Mouse (Mus musculus) gastrocnemius, adult 18-20 months (tissue): Measurements from ENCODE around the gene Rsu1. TPM values are rescaled to one million over a fixed set of nuclear protein-coding genes. Genes with fewer than 3 reads are reported as not detected.
"Not testable (repeated sequence)": the region's sequence is repeated elsewhere in the genome, so short reads cannot be mapped to it uniquely, and the experiment has no call there.

Experiments used
- DNase-seq: peaks from one replicate; pipeline ENCODE4 v3.0.0; 2021; ENCODE audit warnings: low spot score
- total RNA-seq, 2 experiments: library from RNA; stranded (reverse); gene quantifications; 2 replicates each; pipeline ENCODE4 v1.2.3; 2021

The Rsu1 gene
- total RNA-seq, 2 experiments from 2014 or later: 29.2 to 30.5 TPM

GRCm38 (mm10) chr2:13226031-13226430 is 45.2 kb downstream of the Rsu1 start:
- DNase-seq: no peak

GRCm38 (mm10) chr2:13224546-13224945 is 46.7 kb downstream of the Rsu1 start:
- no peak for DNase-seq

- no peak for DNase-seq
Measured at GRCm38 (mm10) chr2:13223451-13223850, 47.8 kb downstream of the Rsu1 start.

- DNase-seq: no peak
Measured at GRCm38 (mm10) chr2:13220141-13220540, 51.1 kb downstream of the Rsu1 start.

GRCm38 (mm10) chr2:13218112-13218511 is 53.1 kb downstream of the Rsu1 start:
- no peak for DNase-seq

- DNase-seq: no peak
Measured at GRCm38 (mm10) chr2:13206825-13207224, 64.4 kb downstream of the Rsu1 start.

- no peak for DNase-seq
Measured at GRCm38 (mm10) chr2:13206367-13206766, 64.8 kb downstream of the Rsu1 start.

GRCm38 (mm10) chr2:13202805-13203475 is 68.3 kb downstream of the Rsu1 start:
- no peak for DNase-seq

- no peak for DNase-seq
Measured at GRCm38 (mm10) chr2:13199713-13200112, 71.5 kb downstream of the Rsu1 start.

- no peak for DNase-seq
Measured at GRCm38 (mm10) chr2:13199033-13199432, 72.2 kb downstream of the Rsu1 start.

- no peak for DNase-seq
Measured at GRCm38 (mm10) chr2:13195540-13195939, 75.7 kb downstream of the Rsu1 start.

GRCm38 (mm10) chr2:13192157-13192556 is 79.1 kb downstream of the Rsu1 start:
- no peak for DNase-seq

GRCm38 (mm10) chr2:13190767-13191166 is 80.4 kb downstream of the Rsu1 start:
- no peak for DNase-seq

GRCm38 (mm10) chr2:13188831-13189495 is 82.3 kb downstream of the Rsu1 start:
- no peak for DNase-seq

GRCm38 (mm10) chr2:13183124-13183523 is 88.1 kb downstream of the Rsu1 start:
- DNase-seq: no peak

- not testable (repeated sequence) for DNase-seq
Measured at GRCm38 (mm10) chr2:13181899-13182298, 89.3 kb downstream of the Rsu1 start.

- no peak for DNase-seq
Measured at GRCm38 (mm10) chr2:13177698-13178395, 93.4 kb downstream of the Rsu1 start.

GRCm38 (mm10) chr2:13176304-13176620 is 95.0 kb downstream of the Rsu1 start:
- no peak for DNase-seq

- DNase-seq: no peak
Measured at GRCm38 (mm10) chr2:13175536-13176303, 95.5 kb downstream of the Rsu1 start.

GRCm38 (mm10) chr2:13174461-13174860 is 96.8 kb downstream of the Rsu1 start:
- no peak for DNase-seq

GRCm38 (mm10) chr2:13170651-13171050 is 100.6 kb downstream of the Rsu1 start:
- no peak for DNase-seq

GRCm38 (mm10) chr2:13169962-13170361 is 101.3 kb downstream of the Rsu1 start:
- DNase-seq: no peak
